Mouse (Mus musculus): Measurements from ENCODE around the gene Gm16381. TPM values are rescaled to one million over a fixed set of nuclear protein-coding genes. Genes with fewer than 3 reads are reported as not detected.

Gm16381 gene
- polyA plus RNA-seq (2012; fragmentation: generic; extraction: Trizol) = not detected

DNA sequence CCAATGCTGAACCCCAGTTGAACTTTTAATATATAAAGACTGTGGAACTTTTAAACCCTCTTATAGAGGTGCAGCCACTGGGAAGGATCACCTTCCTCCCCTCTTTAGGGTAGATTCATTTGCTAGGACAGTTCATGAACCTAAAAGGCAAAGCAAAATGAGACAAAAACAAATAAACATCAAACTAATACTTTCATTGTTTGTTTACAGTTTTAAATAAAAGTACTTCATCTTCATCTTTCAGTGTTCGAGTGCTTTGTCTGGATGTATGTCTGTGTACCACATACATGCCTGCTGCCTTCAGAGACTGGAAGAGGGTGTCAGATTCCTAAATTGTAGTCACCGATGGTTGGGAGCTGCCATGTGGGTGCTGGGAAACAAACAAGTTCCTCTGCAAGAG lies at the start of gene Gm16381:
Gene Gm16381 (minus strand): TSS at position 101 of the 400 bp plus-strand sequence.

DNA sequence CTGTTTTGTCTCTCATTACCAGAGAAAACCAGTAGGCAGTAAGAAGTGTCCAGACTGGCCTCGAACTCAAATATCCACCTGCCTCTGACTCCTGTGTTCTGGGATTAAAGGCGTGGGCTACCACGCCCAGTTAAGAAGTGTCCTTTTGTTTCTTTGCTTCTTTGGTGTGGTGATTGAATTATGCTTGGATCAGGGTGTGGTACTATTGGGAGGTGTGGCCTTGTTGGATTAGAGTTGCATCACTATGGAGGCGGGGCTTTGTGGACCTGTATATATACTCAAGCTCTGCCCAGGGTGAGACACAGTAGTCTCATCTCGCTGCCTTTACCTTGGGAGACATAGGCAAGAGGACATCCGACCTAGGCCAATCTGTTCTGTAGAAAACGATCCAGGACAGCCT lies 25.9 kb downstream of the Gm16381 start, which contains the start of gene Gm4027:
Gene Gm4027 (plus strand): TSS at position 301 of the 400 bp plus-strand sequence.

DNA sequence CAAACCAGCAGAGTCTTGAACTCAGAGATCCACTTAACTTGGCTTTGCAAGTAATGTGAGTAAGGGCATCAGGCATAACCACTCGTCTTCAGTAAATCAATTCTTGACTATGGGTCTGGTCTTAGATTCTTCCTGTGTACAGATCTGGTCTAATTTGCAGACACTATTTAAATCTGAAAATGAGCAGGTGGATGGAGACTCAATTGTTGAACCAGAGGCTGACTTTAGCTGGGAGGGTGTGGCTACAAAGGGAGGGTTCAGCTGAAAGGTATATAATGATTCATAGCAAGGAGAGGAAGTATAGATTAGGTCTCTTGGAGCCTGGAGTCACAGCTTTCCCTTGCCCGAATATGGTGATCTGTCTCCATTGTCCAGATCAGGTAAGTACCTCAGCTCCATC lies 42.0 kb downstream of the Gm16381 start, which contains the start of gene Oog1:
Gene Oog1 (plus strand): TSS at position 301 of the 400 bp plus-strand sequence.

Other genes starting within 250 kb of the Gm16381 start
- 10 to 100 TPM; 20.7 to 75.6 TPM for gene Slirp, start 200.7 kb downstream of the Gm16381 start, polyA plus RNA-seq (2012; fragmentation: generic; extraction: Trizol)
- 10 to 100 TPM in 1 of 2 experiments, 1 to 10 TPM in 1; 5.7 to 11.3 TPM for gene Alkbh1, start 200.6 kb downstream of the Gm16381 start, polyA plus RNA-seq (2012; fragmentation: generic; extraction: Trizol)
- 10 to 100 TPM; 15.7 to 55.0 TPM for gene Snw1, start 172.3 kb downstream of the Gm16381 start, polyA plus RNA-seq (2012; fragmentation: generic; extraction: Trizol)
- gene Gm5788, start 149.9 kb downstream of the Gm16381 start, polyA plus RNA-seq (2012; fragmentation: generic; extraction: Trizol) = not detected
- gene Gm8300, start 130.3 kb downstream of the Gm16381 start, polyA plus RNA-seq (2012; fragmentation: generic; extraction: Trizol) = under 1 TPM in 1 of 2 experiments, not detected in 1; 0.01 TPM
- under 1 TPM in 1 of 2 experiments, not detected in 1; 0.02 TPM for gene Oog1, start 41.9 kb downstream of the Gm16381 start, polyA plus RNA-seq (2012; fragmentation: generic; extraction: Trizol)
- gene Gm4027, start 25.8 kb downstream of the Gm16381 start, polyA plus RNA-seq (2012; fragmentation: generic; extraction: Trizol) = not detected
- not detected for gene Gm21319, start 131.1 kb upstream of the Gm16381 start, polyA plus RNA-seq (2012; fragmentation: generic; extraction: Trizol)
- not detected for gene Gm21936, start 150.9 kb upstream of the Gm16381 start, polyA plus RNA-seq (2012; fragmentation: generic; extraction: Trizol)
- gene BB287469, start 172.0 kb upstream of the Gm16381 start, polyA plus RNA-seq (2012; fragmentation: generic; extraction: Trizol) = not detected
- not detected for gene Gm2001, start 197.7 kb upstream of the Gm16381 start, polyA plus RNA-seq (2012; fragmentation: generic; extraction: Trizol)
- not detected for gene Gm2016, start 229.5 kb upstream of the Gm16381 start, polyA plus RNA-seq (2012; fragmentation: generic; extraction: Trizol)